Mouse (Mus musculus) monocyte, adult 5-6 weeks (primary cell): ENCODE measurements around the gene Gm26741. TPM values are rescaled to one million over a fixed set of nuclear protein-coding genes. Genes with fewer than 3 reads are reported as not detected.

ENCODE experiments used
- ATAC-seq: fragments of 153-309, 156-312 bp; replicated peaks from 2 replicates; pipeline ENCODE4 v1.8.0; 2017; ENCODE audit warnings: mild to moderate bottlenecking; ENCODE audit not compliant: low TSS enrichment, insufficient number of reproducible peaks, severe bottlenecking, poor library complexity, low FRiP score
- total RNA-seq: library from RNA; stranded (forward); fragments of 200-1000, 200-491, 200-594 nt; gene quantifications from 3 replicates; pipeline ENCODE4 v1.2.3, GENCODE M21; 2017

The Gm26741 gene
- total RNA-seq, 1 experiment from 2014 or later: not detected

DNA sequence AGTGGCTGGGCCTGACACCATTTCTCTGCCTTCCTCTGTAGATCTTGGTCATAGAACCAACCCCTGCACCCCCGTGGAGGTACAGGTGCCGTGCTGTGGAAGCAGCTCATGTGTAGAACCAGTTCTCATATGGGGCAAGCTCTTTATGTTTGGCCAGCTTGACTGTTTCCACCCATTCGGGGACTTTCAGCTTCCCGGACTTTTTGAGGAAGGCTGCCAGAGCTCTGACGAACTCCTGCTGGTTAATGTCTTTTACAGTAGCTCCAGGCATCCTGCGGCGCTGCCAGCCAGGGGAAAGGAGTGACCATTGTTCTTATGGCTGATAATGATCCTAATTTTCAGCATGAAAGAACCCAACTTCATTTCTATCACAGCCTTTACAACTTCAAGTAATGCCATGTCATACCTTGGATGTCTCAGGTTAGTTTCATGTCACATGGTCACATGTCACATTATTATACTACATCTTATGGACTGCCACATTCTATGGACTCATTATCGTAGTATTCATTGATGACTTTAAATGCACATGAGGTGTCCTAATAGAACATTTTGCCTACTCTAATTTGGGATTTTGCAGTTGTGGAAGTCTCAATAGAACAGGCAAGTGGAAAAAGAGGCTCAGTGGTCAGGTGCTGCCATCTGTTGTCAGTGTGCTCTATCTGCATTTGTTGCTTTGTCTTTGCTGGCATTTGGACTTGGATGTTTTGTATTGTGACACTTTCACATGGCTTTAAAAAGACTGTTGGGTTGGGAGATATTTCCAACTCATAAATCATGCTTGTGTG, 26.4 kb downstream of the Gm26741 start:
- no peak for ATAC-seq

DNA sequence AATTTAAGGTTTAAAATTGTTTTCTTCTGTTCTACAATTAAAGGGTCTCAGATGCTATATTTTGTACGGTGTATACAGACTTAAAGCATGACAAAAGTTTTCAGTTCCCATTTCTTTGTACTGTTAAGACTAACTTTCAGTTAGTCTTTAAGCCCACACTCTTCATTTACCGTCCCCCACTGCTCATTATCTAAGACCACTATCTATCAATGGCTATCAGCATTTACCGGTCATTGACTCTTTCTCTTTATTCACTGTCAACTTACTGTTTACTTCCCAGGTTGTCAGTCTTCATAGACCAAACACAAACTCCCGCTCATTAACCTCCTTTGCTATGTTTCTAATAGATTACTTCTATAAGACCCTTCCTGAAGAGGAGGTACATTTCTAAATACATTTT, 28.6 kb downstream of the Gm26741 start:
- ATAC-seq: no peak

DNA sequence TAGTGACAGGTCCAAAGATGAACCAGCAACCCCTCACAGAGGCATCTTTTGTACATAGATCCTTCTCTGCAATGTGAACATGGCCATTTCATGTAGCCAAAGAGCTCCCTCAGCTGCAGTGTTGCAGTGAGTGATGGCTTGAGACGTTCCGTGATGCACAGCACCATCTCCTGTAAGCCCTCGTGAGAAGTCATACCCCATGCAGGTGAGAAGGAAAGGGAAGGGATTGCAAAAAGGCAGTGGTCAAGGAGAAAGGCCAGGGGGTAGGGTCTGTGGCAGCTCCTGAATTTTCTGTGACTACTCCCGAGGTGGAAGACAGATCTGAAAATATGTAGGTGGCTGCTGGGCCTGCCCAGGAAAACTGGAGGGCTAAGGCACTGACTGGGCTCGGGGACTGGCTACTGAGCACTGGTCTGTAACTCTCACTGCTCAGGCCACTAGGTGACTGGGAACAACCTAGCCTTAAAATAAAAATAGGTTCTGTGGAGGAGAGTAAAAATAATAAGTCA, 30.4 kb downstream of the Gm26741 start, which contains the start of gene Nepn:
TSS of gene Nepn (plus strand) at position 51 of the 509 bp plus-strand sequence.
- no peak for ATAC-seq

DNA sequence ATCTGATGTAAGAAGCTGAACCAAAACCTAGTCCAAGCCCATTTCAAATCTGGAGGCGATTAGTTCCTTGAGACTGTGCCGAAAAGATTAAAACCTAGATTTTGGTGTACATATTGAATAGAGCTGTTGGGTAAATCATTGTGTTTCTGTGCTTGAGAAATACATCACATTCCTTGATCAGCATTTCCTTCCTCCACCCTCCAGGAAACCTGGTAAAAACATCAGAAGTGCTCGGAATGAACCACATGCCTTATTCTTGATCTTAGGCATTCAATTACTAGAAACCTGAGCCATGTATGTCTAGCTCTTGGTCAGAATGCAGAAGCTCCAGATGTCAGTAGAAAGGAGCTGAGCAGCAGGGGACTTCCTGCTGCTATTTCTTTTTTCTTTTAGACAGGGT, 30.9 kb downstream of the Gm26741 start:
- ATAC-seq: no peak

DNA sequence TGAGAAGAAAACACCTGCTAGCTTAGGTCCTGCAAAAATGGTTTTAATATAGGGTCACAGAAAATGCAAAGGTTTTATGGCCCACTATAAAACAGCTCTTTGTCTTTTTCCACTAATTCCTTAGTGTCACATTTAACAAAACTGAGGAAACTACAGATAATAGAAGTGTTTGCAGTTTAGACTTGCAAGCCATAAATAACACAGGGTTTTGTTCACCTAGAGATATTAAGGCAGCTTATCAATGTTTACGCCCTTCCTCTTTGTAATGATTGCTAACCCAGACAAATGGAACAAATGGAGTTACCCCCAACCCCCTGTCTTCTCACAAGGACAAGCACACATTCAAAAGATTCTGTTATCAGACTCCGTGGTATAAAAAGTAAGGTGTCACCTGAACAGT, 32.6 kb downstream of the Gm26741 start:
- no peak for ATAC-seq

DNA sequence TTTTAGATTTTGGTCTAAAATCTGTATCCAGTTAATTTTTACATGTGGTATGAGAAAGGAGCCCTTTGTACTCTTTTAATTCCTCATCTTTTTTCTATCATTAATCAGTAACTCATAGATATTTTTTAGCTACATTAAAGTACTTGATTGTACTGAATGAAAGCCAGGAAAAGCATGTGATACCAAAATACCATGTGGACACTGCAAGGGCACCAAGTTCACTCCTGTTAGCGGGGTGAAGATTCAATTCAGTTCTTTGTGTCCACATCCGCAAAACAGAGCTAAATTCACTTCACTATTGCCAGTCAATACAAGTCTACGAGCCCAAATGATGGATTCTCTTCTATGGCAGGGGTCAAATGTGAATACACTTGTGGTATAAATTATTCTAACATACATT, 38.1 kb downstream of the Gm26741 start:
- no peak for ATAC-seq

DNA sequence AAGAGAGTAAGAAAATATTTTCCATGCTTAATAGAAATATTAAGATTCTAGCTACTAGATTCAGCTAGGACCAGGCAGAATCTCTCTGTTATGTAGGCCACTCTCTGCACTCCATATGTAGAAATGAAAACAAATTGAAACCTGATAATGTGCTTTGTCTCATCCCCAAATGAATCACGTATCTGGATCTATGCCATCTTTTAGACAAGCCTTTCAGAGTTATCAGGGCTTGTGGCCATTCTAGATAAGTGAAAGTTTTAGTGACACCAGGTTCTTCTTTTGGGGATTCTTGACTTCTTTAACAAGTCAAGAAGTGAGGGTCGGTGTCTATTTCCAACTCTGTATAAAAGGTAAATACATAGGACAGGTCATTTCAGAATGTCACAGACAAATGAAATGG, 40.1 kb downstream of the Gm26741 start:
- ATAC-seq: no peak

DNA sequence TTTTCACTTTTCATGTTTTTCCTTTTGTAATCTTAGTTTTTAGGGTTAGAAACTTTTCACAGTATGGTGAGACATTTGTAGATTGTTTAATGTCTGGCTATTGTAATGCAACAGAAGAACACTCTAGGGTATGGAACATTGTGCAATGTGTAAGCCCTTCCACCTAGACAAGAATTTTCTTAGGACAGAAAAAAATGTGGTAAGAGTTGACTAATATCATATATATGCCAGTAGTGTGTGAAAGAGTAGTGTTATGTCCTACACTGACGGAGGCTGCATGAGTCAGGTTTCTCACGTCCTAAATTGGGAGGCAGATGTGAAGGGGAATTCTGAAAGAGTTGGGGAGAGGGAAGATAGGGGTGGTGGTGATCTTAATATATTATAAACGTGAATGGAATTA, 41.2 kb downstream of the Gm26741 start:
- ATAC-seq: no peak

DNA sequence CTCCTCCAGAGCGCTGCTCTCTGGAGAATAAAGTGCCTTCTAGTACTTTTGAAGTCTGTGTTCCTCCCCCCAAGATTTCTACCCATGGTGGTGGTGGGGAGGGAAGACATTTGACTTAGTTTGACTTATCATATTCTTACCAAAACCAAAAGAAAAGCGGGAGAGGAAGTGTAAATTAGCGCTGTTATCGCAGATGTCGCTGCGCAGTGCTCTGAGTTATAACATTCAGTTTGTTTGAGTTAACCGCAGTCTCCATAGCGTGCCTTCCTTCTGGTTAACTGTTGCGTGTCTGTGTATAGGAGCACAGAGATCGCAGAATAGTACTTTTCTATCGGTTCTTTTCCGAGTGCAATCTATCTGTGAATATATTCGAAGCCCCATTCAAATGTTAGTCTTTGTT, 46.6 kb downstream of the Gm26741 start:
- ATAC-seq: no peak

DNA sequence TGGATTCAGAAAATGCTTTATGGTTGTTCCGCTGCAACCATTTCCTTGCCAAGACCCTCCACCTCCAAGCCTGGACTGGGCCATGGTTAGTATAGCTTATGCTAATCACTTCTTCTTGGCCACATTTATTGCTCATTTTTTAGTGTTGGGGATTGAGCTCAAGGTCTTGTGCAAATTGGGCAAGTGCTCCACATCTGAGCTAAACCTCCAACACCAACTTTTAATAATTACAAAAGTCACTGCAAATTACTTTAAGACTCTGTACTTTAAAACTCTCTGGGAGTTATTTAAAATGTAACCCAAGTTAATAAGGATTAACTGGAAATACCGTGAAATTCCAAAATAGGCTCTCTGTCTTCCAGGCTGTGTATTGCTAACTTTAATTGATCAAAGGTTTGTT, 49.0 kb downstream of the Gm26741 start:
- ATAC-seq: no peak

Other genes starting within 250 kb of the Gm26741 start
- gene Ros1, start 163.5 kb upstream of the Gm26741 start, total RNA-seq: not detected in 3 replicates
- 0.19 to 0.32 TPM in 2 of 3 replicates, not detected in the other for gene Dcbld1, start 125.1 kb upstream of the Gm26741 start, total RNA-seq
- gene Gopc, start 23.4 kb downstream of the Gm26741 start, total RNA-seq: 28.0 to 31.4 TPM (median 29.3 TPM) in 3 replicates
- gene Nepn, start 30.2 kb downstream of the Gm26741 start, total RNA-seq: not detected in 3 replicates
- gene Nus1, start 58.8 kb downstream of the Gm26741 start, total RNA-seq: 26.5 to 31.3 TPM (median 30.0 TPM) in 3 replicates